10 mouse cellular contexts compared by ENCODE assay signal in the genomic region with DNA sequence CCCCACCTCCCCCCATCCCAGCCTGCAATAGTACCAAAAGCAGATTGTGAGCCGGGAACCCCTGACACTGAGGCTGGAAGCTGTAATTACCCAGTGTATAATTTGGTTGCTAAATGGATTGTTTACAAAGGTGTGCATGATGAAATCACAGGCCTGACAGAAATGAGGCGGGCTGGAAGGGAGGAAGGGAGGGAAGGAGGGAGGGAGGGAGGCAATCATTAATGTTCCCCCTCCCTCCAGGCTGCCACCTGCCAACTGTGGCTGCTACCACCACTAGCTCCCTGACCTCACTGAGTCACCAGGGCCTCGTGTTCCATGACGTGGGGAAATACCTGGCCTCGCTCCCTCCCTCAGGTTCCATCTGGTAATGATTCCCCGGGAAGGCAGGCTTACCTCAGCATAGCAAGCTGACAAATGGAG.
DNase-seq lines count a peak whose midpoint lies in the region; ATAC-seq and TF ChIP-seq lines count a peak whose summit lies in the region.
"Had no signal": no experiment of that assay in that cellular context is flagged by ENCODE, and none has a peak within 500 bp of the region (broad histone marks: within the 10 kb centered on the region; RNA-seq: fewer than 3 reads in every experiment).

No protein-coding gene starts in this region.

- no peak overlapping the region for H3K27ac ChIP-seq in embryonic facial prominence, embryonic 14.5 days (replicated peaks; ENCODE audit: low read depth, low read length)
- peak overlapping the region; percentile 90 for H3K27ac ChIP-seq in kidney, postnatal 0 days
- H3K27ac ChIP-seq: heart, embryonic 13.5 days; macrophage had no signal

- no peak overlapping the region for H3K4me2 ChIP-seq in embryonic facial prominence, embryonic 14.5 days (ENCODE audit: low read depth, low read length)
- H3K4me2 ChIP-seq in kidney, postnatal 0 days (ENCODE audit: low read length) = no peak overlapping the region
- H3K4me2 ChIP-seq: heart, embryonic 13.5 days had no signal

- H3K4me1 ChIP-seq in embryonic facial prominence, embryonic 14.5 days (ENCODE audit: control insufficient read depth, insufficient read depth, low read length) = peaks cover 5% of the 10 kb centered on the region; the same call in 1 of the 2 replicates
- peaks cover 13% of the 10 kb centered on the region; the same call in 1 of the 2 replicates for H3K4me1 ChIP-seq in kidney, postnatal 0 days (replicated peaks; ENCODE audit: insufficient read depth, low read length)

- TF ChIP-seq CTCF in kidney, postnatal 0 days (IDR thresholded peaks at IDR 0.05; ENCODE audit: low read depth) = no peak

- H3K4me3 ChIP-seq in embryonic facial prominence, embryonic 14.5 days (ENCODE audit: low read depth, low read length) = no peak overlapping the region
- H3K4me3 ChIP-seq in kidney, postnatal 0 days (replicated peaks; ENCODE audit: low read depth, low read length) = no peak overlapping the region
- H3K4me3 ChIP-seq: heart, embryonic 13.5 days had no signal

- no peak overlapping the region for H3K9ac ChIP-seq in embryonic facial prominence, embryonic 14.5 days (ENCODE audit: low read depth, low read length)
- no peak overlapping the region for H3K9ac ChIP-seq in kidney, postnatal 0 days (ENCODE audit: low read depth, low read length)
- H3K9ac ChIP-seq: heart, embryonic 13.5 days had no signal

- WGBS in embryonic facial prominence, embryonic 14.5 days = 19% methylated on average over 6 of the region's 6 CpGs
- WGBS in kidney, postnatal 0 days = 19% methylated on average over 6 of the region's 6 CpGs

- ATAC-seq in embryonic facial prominence, embryonic 14.5 days (ENCODE audit: low read depth) = peak; percentile 70
- ATAC-seq in kidney, postnatal 0 days (replicated peaks; ENCODE audit: low FRiP score, low read depth) = peak; percentile 90

- DNase-seq in adrenal gland, postnatal 14 days = peak; percentile 26
- no peak for DNase-seq in adrenal gland, postnatal 4 days (ENCODE audit: low spot score in 2 of 2)
- DNase-seq in embryonic facial prominence, embryonic 14.5 days (ENCODE audit: low spot score) = peak; percentile 66
- peak; percentile 80 for DNase-seq in kidney, postnatal 0 days (ENCODE audit: low spot score)
- peak; percentile 42 for DNase-seq in lung, postnatal 10 days
- no peak for DNase-seq in testis, postnatal 10 days (ENCODE audit: low spot score)
- DNase-seq in natural killer cell, adult 2 months (ENCODE audit: low spot score in 2 of 2) = no peak
- no peak for DNase-seq in gastrocnemius, postnatal 14 days

- no peaks in the 10 kb centered on the region for H3K36me3 ChIP-seq in embryonic facial prominence, embryonic 14.5 days (ENCODE audit: control insufficient read depth, insufficient read depth, low read length)
- no peaks in the 10 kb centered on the region for H3K36me3 ChIP-seq in kidney, postnatal 0 days (ENCODE audit: insufficient read depth, low read length)
- H3K36me3 ChIP-seq: heart, embryonic 13.5 days had no signal

- H3K27me3 ChIP-seq in embryonic facial prominence, embryonic 14.5 days (replicated peaks; ENCODE audit: control insufficient read depth, insufficient read depth, low read length) = no peaks in the 10 kb centered on the region
- no peaks in the 10 kb centered on the region for H3K27me3 ChIP-seq in kidney, postnatal 0 days (ENCODE audit: insufficient read depth, low read length)

- intact Hi-C loops in gastrocnemius, postnatal 14 days (cut with DNase I; ENCODE audit: low total_unique reads) = no loop called here

- no peaks in the 10 kb centered on the region for H3K9me3 ChIP-seq in embryonic facial prominence, embryonic 14.5 days (ENCODE audit: control insufficient read depth, low read length)
- H3K9me3 ChIP-seq in kidney, postnatal 0 days (replicated peaks; ENCODE audit: low read length) = no peaks in the 10 kb centered on the region
- H3K9me3 ChIP-seq: heart, embryonic 13.5 days had no signal

Comparison
In these comparisons a context has a peak if more than half of its experiments do, and no peak if none do; other contexts are left out.
1. DNase-seq: peak in adrenal gland, postnatal 14 days (single experiment), embryonic facial prominence, embryonic 14.5 days (single experiment), kidney, postnatal 0 days (single experiment) and lung, postnatal 10 days (single experiment); none in adrenal gland, postnatal 4 days (0 of 2), testis, postnatal 10 days (single experiment), natural killer cell, adult 2 months (0 of 2) and gastrocnemius, postnatal 14 days (single experiment).